Mouse (Mus musculus) embryonic facial prominence, embryonic 11.5 days (tissue): ENCODE measurements around the gene Nusap1. TPM values are rescaled to one million over a fixed set of nuclear protein-coding genes. Genes with fewer than 3 reads are reported as not detected.

Source experiments
- ATAC-seq: fragments of 200-750 bp; cut with Nextera tagmentation; replicated peaks from 2 replicates; pipeline ENCODE4 v1.8.0; 2017; ENCODE audit warnings: low read depth; ENCODE audit not compliant: insufficient number of reproducible peaks, low FRiP score, low TSS enrichment
- DNase-seq: peaks from one replicate; pipeline ENCODE4 v3.0.0-alpha.2; 2015; ENCODE audit warnings: low spot score
- H3K27ac ChIP-seq: fragments of 300-500 bp; sonication (generic); replicated peaks from 2 replicates; pipeline ENCODE4 v1.5.1; 2014; ENCODE audit warnings: mild to moderate bottlenecking, low read depth, low read length, control low read depth
- H3K27me3 ChIP-seq: fragments of 300-500 bp; sonication (generic); 2 replicates; pipeline ENCODE4 v1.6.1; 2014; ENCODE audit warnings: mild to moderate bottlenecking, low read length, moderate library complexity, mixed read lengths; ENCODE audit not compliant: control insufficient read depth, insufficient read depth
- H3K36me3 ChIP-seq: fragments of 300-500 bp; sonication (generic); replicated peaks from 2 replicates; pipeline ENCODE4 v1.6.1; 2014; ENCODE audit warnings: low read depth, mild to moderate bottlenecking, low read length, moderate library complexity, mixed read lengths; ENCODE audit not compliant: control insufficient read depth, insufficient read depth
- H3K4me1 ChIP-seq: fragments of 300-500 bp; sonication (generic); 2 replicates; pipeline ENCODE4 v1.6.1; 2014; ENCODE audit warnings: low read length, mixed read lengths; ENCODE audit not compliant: control insufficient read depth, insufficient read depth
- H3K4me2 ChIP-seq: fragments of 300-500 bp; sonication (generic); 2 replicates; pipeline ENCODE4 v1.6.1; 2014; ENCODE audit warnings: low read depth, mild to moderate bottlenecking, control low read depth, low read length, moderate library complexity
- H3K4me3 ChIP-seq: fragments of 300-500 bp; sonication (generic); 2 replicates; pipeline ENCODE4 v1.5.1; 2014; ENCODE audit warnings: low read depth, low read length, control low read depth
- H3K9ac ChIP-seq: fragments of 300-500 bp; sonication (generic); replicated peaks from 2 replicates; pipeline ENCODE4 v1.6.1; 2014; ENCODE audit warnings: mild to moderate bottlenecking, control low read depth, low read length
- H3K9me3 ChIP-seq: fragments of 300-500 bp; sonication (generic); replicated peaks from 2 replicates; pipeline ENCODE4 v1.6.1; 2016; ENCODE audit warnings: mild to moderate bottlenecking, low read length, inconsistent platforms, mixed read lengths; ENCODE audit not compliant: control insufficient read depth
- WGBS: fragments of 180-500 bp; shearing (Covaris S2); extraction: QIAGEN DNeasy Blood & Tissue Kit; methylation state at CpG from one replicate; pipeline ENCODE4 v1.1.7; 2014; 5-methylcytosine and 5-hydroxymethylcytosine counted together
- polyA plus RNA-seq: library from polyadenylated mRNA; unstranded; fragments of >200 nt; fragmentation: Nextera tagmentation; extraction: Ambion mirVana; gene quantifications from 2 replicates; pipeline ENCODE4 v1.2.1, GENCODE M21; 2014

Nusap1 gene
- polyA plus RNA-seq, 1 experiment from 2014 or later, result 114 TPM

- Histone ChIP-seq H3K27ac (no peak overlapping the region), H3K9ac (no peak overlapping the region), H3K36me3 (no peaks in the 10 kb centered on the region), H3K4me3 (no peak overlapping the region), H3K9me3 (no peaks in the 10 kb centered on the region), H3K4me2 (no peak overlapping the region), H3K27me3 (no peaks in the 10 kb centered on the region), H3K4me1 (no peaks in the 10 kb centered on the region)
- ATAC-seq, result no peak
- 81% methylated on average over 1 of the region's 1 CpGs for WGBS
- no peak for DNase-seq
Observed at GRCm38 (mm10) chr2:119696111-119696510, 78.0 kb downstream of the Nusap1 start.

- 85% methylated on average over 2 of the region's 2 CpGs for WGBS
- H3K4me2 ChIP-seq, result no peak overlapping the region
- no peak for DNase-seq
- H3K4me3 ChIP-seq, result no peak overlapping the region
- no peaks in the 10 kb centered on the region for H3K27me3 ChIP-seq
- no peak overlapping the region for H3K27ac ChIP-seq
- no peak overlapping the region for H3K9ac ChIP-seq
- no peaks in the 10 kb centered on the region for H3K4me1 ChIP-seq
- H3K9me3 ChIP-seq, result no peaks in the 10 kb centered on the region
- no peak for ATAC-seq
- H3K36me3 ChIP-seq, result no peaks in the 10 kb centered on the region
Observed at GRCm38 (mm10) chr2:119698472-119698871, 80.4 kb downstream of the Nusap1 start.

- WGBS, result 90% methylated on average over 3 of the region's 3 CpGs
- no peaks in the 10 kb centered on the region for H3K36me3 ChIP-seq
- no peak overlapping the region for H3K4me2 ChIP-seq
- no peak overlapping the region for H3K9ac ChIP-seq
- H3K4me3 ChIP-seq, result no peak overlapping the region
- no peak overlapping the region for H3K27ac ChIP-seq
- H3K27me3 ChIP-seq, result no peaks in the 10 kb centered on the region
- no peaks in the 10 kb centered on the region for H3K9me3 ChIP-seq
- DNase-seq (no peak), ATAC-seq (no peak)
- H3K4me1 ChIP-seq, result no peaks in the 10 kb centered on the region
Observed at GRCm38 (mm10) chr2:119699962-119700361, 81.9 kb downstream of the Nusap1 start.

Other genes starting within 250 kb of the Nusap1 start
- 3.6 and 4.3 TPM in 2 replicates for gene Ino80, start 140.6 kb upstream of the Nusap1 start, polyA plus RNA-seq
- gene Exd1, start 70.7 kb upstream of the Nusap1 start, polyA plus RNA-seq, result 0.40 and 0.48 TPM in 2 replicates
- gene Chp1, start 70.6 kb upstream of the Nusap1 start, polyA plus RNA-seq, result 73.6 and 74.4 TPM in 2 replicates
- gene Oip5, start 171 bp downstream of the Nusap1 start, polyA plus RNA-seq, result 32.1 and 36.0 TPM in 2 replicates
- gene Ndufaf1, start 44.5 kb downstream of the Nusap1 start, polyA plus RNA-seq, result 50.8 and 55.3 TPM in 2 replicates
- gene Rtf1, start 56.8 kb downstream of the Nusap1 start, polyA plus RNA-seq, result 33.0 and 38.4 TPM in 2 replicates
- 1.2 TPM in 2 replicates for gene Itpka, start 124.0 kb downstream of the Nusap1 start, polyA plus RNA-seq
- gene Ltk, start 142.1 kb downstream of the Nusap1 start, polyA plus RNA-seq, result not detected in 2 replicates
- 17.5 and 20.0 TPM in 2 replicates for gene Rpap1, start 169.2 kb downstream of the Nusap1 start, polyA plus RNA-seq
- 16.3 and 21.0 TPM in 2 replicates for gene Tyro3, start 179.4 kb downstream of the Nusap1 start, polyA plus RNA-seq